Mouse (Mus musculus) kidney, adult 9 months (tissue): ENCODE data around the gene Chd9.

Source experiments
- DNase-seq: peaks from one replicate; pipeline ENCODE4 v3.0.0; 2022

The Chd9 gene

DNA sequence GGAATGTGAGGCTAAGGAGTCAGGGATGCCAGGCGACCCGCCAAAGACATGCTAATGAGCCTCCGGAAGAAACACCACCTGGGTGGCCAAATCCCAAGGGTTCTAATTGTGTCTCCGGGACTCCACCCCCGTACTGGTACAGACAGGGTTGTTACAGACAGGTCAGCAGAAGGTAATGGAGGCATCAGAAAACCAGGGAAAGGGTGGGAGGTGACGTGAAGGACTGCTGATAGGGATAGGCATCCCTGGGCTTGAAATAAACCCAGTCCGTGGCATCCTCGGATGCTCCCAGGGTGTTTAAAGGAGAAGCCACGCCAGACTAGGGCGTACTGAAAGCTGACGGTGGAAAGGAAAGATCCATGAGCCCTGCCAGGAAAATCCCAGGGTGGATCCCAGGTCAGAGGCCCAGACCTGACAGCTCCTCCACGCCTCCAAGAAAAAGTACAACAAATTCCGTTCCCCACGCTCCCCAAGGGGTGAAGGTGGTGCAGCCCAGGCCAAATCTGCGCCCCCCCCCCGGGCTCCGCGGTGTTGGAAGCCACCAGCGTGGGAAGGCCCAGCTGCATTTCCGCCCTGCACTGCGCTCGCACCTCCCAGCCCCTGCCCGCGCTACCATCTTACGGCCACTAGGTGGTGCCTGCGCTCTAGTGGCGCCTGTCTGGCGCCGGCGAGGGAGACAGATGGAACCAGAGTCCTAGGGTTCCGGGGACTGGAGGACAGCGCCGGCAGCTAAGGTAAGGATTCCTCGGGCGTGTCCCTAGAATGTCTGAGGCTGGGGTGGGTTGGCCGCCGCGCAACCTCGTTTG is at the start of gene Chd9:
Gene Chd9 (plus strand): TSS at position 172 of the 806 bp plus-strand sequence.
- peak; percentile 96 for DNase-seq

DNA sequence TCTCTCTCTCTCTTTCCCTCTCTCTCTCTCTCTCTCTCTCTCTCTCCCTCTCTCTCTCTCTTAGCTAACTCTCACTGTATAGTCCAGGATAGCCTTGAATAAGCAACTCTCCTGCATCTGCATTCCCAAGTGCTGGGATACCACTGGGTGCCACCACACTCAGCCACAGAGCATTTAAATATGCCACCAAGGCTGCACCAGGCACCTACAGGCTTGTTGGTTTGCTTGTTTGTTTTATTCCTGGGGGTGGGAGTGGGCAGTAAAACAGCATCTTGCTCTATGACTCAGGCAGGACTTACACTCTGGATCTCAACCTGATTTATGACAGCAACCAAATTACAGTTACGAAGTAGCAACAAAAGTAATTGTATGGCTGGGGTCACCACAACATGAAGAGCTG is 36.5 kb upstream of the Chd9 start:
- no peak for DNase-seq

DNA sequence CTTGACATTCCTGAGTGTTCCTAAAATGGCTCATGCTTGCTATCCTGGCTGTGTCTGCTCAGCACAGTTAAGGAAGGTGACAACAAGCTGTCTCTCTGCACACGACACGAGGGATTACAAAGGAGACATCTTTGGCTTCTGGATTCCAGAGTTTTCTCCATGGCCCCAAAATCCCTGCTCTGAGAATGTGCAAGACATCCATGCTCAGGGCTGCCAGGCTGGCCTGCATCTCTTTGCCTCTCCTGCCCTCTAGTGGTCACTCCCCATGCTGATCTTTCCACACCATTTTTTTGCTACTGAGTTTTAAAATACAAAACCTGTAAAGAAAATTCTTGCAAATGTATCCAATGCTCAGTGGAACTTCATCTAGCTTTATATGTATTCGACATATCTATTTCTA is 34.4 kb upstream of the Chd9 start:
- DNase-seq, result peak; percentile 79

DNA sequence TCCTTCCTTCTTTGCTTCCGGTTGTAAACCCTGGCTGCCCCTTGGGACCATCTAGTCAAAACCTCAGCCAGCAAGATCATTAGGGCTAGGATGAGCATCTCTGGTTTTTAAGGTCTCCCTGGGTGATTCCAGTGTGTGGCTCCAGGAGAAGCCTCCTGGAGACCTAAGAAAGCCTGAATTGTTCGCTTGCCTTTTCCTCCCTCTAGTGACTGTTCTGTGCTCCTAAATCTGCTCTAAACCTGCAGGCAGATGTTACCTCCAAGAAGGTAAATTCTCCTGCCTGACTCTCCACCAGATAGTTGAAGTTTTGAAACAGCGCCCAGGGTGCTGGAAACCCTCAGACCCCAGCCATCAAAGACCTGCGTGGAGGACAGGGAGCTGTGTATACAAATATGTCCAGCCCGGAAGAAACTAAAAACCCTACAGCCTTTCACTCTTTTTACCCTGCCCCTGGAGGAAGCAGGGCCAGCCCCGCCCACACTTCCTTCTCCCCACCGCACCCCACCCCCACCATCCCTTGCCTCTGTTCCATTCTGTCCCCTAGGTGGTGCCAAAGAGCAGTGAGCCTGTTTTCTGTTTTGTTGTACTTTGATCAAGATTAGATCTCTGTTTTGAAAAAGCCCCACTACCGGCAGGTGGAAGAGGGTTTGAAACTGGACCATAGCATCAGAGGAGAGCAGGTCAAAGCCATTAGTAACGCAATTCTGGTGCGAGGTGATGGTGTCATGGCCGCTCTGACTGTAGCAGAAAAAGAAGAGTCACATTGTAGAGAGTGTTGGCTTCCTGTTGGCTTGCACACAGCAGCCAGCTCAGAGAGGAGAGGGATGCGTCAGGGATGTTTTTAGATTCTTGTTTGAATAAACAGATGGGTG is 32.9 kb upstream of the Chd9 start:
- DNase-seq, result peak; percentile 75

DNA sequence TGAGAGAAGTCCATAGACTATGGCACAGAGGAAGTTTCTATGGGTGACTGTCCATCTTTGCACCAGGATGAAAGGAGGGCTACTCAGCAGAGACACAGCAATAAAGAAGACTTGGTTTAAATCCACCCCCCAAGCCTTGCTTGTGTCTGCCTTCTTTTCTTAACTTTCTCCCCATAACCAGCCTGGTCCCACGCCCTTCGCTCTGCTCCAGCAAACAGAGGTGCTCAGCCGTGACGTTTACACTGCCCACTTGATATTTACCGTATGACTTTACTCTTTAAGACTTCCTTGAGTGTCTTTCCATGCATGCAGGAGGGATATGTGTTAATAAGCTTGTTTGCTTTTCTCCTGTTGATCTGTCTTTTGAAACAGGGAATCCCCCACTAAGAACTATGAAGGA is 28.7 kb upstream of the Chd9 start:
- no peak for DNase-seq

DNA sequence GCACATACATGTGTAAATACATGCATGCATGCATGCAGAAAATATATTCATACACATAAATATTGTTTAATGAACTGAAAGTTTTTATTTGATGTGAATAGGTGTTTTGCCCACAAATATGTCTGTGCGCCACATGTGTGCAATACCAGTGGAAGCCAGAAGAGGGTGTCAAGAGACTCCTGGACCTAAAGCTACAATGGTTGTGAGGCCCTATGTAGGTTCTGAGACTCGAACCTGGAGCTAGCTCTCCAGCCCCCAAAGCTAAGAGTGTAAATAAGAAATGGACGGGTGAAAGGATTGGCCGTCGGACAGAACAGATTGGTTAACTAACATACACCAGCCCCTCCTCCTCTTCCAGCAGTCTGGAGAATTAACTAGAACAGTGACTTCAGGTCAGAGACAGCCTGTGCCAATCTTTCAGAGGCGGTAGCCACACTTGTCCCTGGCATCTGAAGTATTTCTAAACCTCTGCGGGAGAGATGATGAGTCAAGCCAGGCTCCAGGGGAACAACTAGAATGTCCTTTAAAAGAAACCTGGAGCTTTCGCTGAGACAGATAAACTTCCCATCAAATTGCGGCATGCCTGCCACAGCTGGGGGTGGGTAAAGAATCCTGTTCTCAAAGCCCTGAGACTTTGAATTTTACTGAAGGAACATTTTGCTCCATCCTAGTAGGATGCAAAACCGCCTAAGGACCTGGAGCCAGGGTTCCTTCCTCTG is 14.4 kb upstream of the Chd9 start:
- DNase-seq, result no peak

DNA sequence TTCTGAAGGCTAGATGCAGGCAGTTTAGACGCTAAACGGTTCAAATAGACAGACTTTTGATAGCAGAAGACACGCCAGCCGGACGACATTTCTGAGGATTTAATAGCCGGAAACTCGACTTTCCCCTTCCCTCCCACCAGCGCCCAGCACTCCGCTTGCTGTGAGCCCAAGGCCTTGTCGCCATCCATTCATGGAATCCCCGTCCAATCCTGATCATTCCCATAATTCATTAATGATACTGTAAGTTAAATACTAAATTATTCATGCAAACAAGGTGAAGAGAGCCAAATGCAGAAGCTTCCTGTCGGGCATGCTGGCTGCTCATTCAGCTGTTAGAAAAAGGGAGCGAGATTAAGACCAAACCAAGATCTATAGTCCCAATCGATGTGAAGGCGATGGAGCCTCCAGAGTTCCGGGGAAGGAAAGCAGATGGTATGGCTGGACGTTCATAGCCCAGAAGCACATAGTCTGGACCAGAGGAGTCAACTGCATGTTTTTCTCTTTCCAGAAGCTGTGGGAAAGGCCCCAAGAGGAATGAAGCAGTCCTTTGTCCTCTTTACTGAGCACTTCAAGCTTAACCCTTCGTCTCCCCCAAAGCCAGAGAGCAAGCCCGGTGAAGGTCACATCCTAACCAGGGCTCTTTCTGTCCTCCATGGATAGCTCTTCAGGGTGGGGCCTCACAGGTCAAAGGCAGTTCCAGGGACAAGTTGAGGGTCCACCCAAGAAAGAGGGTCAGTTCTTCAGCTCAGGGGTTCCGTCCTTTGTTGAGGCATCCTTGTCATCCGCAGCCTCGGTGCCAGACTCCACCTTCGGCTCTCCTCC is 11.9 kb upstream of the Chd9 start:
- no peak for DNase-seq

DNA sequence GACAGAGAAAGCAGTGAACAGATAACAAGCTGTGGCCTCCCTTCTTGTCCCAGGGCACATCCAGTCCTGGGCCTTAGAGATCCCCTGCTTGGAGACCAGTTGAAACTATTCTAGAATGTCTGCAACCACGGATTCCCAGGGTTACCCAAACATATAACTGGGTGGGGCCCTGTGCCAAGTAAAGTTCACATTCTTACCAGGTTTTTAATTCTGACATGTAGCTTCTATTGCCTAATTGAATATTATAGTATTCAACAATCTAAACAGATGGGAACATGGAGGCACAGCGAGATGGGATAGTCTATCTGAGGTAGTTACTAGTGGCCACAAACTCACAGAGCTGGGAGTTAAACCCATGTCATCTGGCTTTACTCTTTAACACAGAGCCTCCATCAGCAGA is 10.9 kb upstream of the Chd9 start, which contains the start of gene Gm19935:
Gene Gm19935 (minus strand): TSS at position 101 of the 400 bp plus-strand sequence.
- no peak for DNase-seq

DNA sequence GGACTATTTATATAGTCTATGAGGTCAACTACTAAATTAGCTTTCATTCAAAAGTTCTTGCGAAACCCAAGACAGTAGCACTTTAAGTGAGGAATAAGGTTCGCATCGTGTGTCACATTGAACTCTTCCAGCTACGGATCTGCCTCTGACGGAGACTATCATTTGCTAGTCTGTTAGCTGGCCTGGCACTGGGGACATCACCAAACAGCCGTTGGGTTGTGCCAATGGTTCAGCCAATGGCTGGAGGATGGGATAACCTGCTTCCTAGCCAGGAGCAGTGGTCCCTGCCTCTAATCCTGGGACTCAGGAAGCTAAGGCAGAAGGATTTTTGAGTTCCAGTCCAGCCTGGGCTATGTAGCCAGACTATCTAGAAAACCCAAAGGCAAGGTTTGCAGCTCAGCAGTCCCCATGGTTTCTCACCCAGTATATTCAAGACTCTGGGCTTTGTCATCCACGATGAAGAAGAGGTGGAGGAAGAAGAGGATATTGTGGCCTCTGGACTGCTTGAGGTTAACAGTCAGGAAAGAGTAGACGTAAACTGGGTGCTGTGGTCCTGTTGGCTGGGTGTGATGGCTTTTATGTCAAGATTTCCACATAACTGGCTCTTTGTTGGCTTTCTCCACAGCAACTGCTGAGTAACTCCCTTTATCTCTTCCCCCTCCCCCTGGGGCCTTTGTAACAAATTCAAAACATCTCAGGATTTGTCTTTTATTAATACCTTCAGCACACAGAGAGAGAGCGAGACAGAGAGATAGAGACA is 8.4 kb upstream of the Chd9 start:
- no peak for DNase-seq

DNA sequence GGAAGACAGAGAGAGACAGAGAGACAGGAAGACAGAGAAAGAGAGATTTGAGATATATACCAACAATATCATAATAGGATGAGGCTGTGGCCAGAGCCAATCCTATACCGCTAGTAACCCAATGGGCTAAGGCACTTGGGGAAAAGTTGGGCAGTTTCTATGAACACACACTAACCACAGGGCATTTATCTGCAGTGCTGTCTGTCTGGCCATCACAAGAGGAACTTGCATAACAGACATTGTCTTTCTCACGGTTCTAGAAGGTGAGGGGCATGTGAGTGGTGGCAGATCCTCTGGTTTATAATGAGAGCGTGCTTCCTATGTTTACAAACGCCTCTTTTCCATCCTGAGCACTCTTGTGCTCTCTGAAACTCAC is 7.8 kb upstream of the Chd9 start:
- DNase-seq, result no peak

DNA sequence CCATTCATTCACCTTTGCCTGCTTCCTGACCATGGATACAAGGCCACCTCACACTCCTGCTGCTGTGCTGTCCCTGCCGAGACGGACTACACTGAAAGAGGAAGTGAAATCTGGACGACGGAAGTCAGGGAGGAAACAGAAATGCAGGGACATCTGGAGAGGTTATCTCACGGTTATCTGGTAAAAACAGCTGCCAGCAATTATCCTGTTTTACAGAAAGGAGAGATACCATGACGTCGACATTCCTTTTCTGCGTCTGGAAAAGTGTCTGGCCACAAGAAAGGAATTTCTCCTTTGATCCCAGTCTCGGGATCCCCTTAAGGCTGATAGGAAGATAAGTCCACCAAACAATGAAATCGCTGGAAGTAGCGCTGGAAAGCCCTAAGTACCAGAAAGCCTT is 5.7 kb upstream of the Chd9 start:
- peak; percentile 54 for DNase-seq

DNA sequence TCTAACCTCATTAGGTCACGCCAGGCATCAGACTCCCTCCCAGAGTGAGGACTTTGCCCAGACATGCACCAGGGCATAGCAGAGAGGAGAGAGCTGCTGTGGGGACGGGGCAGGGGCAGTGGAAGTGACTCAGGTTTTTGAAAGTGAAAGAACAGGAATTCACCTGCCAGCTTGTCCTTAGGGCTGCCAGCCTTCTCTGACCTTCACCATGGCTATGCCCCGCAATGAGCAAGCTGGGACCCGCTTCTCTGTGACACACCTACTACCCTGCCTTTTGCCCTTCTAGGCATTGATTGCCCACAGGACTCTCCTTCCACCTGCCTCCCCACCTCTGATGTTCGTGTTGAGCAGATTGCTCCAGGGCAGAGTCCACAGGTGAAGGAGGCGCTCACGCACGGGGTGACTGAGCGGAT is 2.7 kb upstream of the Chd9 start:
- peak; percentile 83 for DNase-seq

DNA sequence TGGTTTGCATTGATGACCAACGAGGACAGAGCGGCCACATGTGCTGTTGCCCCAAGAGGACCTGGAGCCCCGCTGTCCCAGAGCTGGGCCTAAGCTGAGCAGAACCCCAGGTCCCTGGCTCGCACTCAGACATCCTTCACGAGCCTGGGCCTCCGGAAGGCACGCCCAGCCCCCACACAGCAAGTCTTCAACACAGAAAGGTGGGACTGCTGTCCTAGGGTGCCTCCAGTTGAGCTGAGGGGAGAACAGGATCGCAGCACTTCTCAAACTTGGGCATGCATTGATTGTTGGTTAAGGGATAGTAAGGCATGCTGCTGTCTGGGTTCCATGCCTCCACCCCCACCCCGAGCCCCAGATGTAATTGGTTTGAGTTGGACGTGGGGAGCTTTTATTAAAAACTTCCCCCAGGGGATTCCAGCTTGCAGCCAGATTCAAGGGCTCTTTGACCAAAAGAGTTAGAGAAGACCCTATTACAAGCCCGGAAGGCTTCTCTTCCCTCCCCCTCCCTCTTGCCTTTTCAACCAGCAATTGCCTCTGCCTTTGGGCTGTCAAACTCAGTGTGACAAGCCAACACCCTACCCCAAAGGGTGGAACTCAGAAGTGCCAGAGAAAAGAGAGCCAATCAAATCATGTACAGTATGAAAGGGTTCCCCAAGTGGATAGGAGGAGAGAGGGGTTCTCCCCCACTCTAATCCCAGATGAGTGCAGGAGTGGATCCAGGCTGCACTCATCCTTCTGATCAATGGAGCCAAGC is 1.0 kb downstream of the Chd9 start:
- no peak for DNase-seq

DNA sequence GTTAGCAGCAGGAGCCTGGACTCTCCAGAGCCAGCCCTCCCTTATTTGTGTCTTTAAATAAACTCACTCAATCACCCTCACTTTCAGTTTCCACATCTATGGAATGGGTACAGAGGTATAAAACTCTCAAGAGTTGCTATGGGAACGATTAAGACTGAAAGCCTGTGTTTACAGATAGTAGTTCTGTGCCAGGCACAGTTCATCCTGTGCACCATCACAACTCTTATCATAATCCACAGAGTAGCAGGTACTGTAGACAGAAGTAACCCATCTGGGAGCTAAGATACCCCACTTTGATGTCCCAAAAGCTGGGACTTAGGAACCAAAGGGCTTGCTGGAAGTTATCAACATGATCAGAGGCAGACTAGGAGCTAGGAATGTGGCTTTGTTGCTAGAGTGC is 1.7 kb downstream of the Chd9 start:
- DNase-seq, result peak; percentile 39

DNA sequence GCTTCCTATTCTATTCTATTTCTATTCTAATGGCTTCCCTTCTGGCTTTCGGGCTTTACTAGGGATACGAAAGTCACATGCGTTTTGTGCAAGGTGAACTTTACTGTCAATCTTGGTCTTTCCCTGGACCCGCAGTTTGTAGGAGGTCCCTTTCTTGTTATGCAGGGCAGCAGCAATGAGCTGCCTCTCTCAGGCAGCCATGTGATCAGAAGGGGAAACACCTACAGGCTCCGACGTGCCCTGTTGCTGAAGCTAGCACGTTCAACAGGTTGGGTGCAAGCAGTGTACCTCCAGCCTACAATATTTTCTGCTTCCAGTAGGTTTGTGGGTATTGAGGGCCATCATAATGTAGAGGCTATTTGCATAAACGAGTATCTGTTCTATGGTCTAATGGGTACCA is 2.8 kb downstream of the Chd9 start:
- no peak for DNase-seq

DNA sequence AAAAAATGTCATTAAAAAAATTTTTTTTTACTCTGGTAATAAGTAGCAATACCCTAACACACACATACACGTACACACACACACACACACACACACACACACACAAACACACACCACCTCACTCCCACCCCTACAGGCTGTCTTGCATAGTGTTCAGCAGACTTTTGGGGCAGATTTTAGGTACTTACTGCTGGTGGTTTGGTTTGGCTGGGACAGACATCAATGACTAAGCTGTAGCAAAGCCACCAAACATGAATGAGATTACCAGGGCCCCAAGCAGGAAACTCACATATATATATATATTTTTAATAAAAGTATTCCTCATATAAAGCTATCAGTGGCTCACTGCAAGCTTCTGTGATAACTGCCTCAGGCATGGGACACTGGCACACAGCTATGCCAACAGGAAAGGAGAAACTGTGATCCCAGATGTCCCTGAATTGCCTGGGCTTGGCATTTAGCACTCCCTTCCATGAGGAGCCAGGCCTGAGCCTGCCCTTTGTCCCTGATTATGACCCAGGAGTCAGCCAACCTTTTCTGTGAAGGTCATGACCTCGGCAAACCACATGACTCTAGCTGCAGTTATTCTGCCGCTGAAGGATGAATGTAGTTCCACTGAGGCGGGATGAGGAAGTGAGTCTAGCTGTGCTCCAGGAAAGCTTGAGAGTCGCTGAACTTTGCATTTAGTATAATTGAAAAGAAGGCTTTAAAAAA is 4.6 kb downstream of the Chd9 start:
- peak; percentile 77 for DNase-seq

DNA sequence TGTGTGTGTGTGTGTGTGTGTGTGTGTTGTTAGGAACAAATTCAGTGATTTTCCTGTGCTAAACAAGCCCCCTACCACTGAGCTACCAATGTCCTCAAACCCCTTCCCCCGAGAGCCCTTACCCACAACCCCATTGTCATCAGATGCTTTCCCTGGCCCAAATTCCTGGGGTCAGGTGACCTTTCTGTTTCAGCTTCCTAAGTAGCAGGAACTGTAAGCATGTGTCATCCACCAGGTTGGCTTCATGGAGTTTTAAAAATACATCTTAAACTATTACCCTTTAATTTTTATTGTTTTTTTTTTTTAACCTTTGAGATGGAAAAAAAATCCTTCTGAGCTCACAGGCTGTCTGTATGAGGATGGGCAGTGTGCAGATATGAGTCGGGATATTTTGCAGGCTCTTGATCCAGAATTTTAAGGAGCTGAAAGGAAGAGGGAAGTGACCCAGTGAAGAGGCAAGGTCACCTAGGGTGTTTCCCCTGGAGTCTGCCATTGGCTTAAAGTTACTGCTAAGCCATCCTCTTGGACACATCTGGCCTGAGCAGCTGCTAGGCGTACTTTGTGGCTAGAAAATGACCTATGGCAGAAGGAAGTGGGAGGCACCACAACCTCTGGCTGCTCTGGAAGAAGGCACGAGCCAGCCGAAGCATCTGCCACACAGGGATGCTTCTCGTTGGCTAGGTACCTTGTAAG is 5.6 kb downstream of the Chd9 start:
- peak; percentile 32 for DNase-seq

DNA sequence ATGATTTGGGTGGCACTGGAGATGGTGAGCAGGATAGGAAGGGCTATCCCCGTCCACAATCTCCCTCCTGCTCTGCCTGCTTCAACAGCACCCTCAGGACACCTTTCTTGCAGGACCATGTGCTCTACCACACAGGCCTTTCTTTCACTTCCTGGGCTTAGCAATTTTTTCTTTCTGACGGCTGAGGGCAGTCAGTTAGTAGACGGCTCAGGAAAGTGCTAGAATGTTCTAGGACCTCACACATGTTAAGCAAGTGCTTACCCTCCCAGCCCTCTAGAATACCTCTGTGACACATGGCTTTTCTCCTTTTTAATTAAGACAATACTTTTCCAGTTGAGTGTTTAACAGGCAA is 6.1 kb downstream of the Chd9 start:
- DNase-seq, result peak; percentile 29

DNA sequence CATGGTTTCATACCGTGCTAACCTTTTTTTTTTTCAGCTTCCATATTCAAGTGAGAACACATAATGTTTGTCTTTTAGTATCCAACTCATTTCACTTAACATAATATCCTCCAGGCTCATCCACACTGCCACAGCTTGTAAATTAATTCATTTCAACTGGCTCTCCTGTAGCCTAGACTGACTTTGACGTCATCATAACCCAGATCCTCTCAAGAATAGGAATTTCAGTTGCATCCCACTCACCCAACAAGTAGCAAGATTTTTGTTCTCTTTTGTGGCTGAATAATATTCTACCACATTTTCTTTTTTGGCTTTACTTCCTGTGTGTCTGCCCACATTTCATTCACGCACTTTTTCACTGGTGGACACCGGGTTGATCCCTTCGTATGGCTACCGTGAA is 9.3 kb downstream of the Chd9 start:
- DNase-seq, result no peak
